Mouse (Mus musculus) embryonic facial prominence, embryonic 11.5 days (tissue): ENCODE data around the gene Tm4sf19. TPM values are rescaled to one million over a fixed set of nuclear protein-coding genes. Genes with fewer than 3 reads are reported as not detected.
A peak's percentile ranks its signal among the peaks of the same experiment; 100 is the strongest.

ENCODE experiments used
- ATAC-seq: fragments of 200-750 bp; cut with Nextera tagmentation; replicated peaks from 2 replicates; pipeline ENCODE4 v1.8.0; 2017; ENCODE audit warnings: low read depth; ENCODE audit not compliant: insufficient number of reproducible peaks, low FRiP score, low TSS enrichment
- DNase-seq: peaks from one replicate; pipeline ENCODE4 v3.0.0-alpha.2; 2015; ENCODE audit warnings: low spot score
- H3K27ac ChIP-seq: fragments of 300-500 bp; sonication (generic); replicated peaks from 2 replicates; pipeline ENCODE4 v1.5.1; 2014; ENCODE audit warnings: mild to moderate bottlenecking, low read depth, low read length, control low read depth
- H3K27me3 ChIP-seq: fragments of 300-500 bp; sonication (generic); 2 replicates; pipeline ENCODE4 v1.6.1; 2014; ENCODE audit warnings: mild to moderate bottlenecking, low read length, moderate library complexity, mixed read lengths; ENCODE audit not compliant: control insufficient read depth, insufficient read depth
- H3K36me3 ChIP-seq: fragments of 300-500 bp; sonication (generic); replicated peaks from 2 replicates; pipeline ENCODE4 v1.6.1; 2014; ENCODE audit warnings: low read depth, mild to moderate bottlenecking, low read length, moderate library complexity, mixed read lengths; ENCODE audit not compliant: control insufficient read depth, insufficient read depth
- H3K4me1 ChIP-seq: fragments of 300-500 bp; sonication (generic); 2 replicates; pipeline ENCODE4 v1.6.1; 2014; ENCODE audit warnings: low read length, mixed read lengths; ENCODE audit not compliant: control insufficient read depth, insufficient read depth
- H3K4me2 ChIP-seq: fragments of 300-500 bp; sonication (generic); 2 replicates; pipeline ENCODE4 v1.6.1; 2014; ENCODE audit warnings: low read depth, mild to moderate bottlenecking, control low read depth, low read length, moderate library complexity
- H3K4me3 ChIP-seq: fragments of 300-500 bp; sonication (generic); 2 replicates; pipeline ENCODE4 v1.5.1; 2014; ENCODE audit warnings: low read depth, low read length, control low read depth
- H3K9ac ChIP-seq: fragments of 300-500 bp; sonication (generic); replicated peaks from 2 replicates; pipeline ENCODE4 v1.6.1; 2014; ENCODE audit warnings: mild to moderate bottlenecking, control low read depth, low read length
- H3K9me3 ChIP-seq: fragments of 300-500 bp; sonication (generic); replicated peaks from 2 replicates; pipeline ENCODE4 v1.6.1; 2016; ENCODE audit warnings: mild to moderate bottlenecking, low read length, inconsistent platforms, mixed read lengths; ENCODE audit not compliant: control insufficient read depth
- WGBS: fragments of 180-500 bp; shearing (Covaris S2); extraction: QIAGEN DNeasy Blood & Tissue Kit; methylation state at CpG from one replicate; pipeline ENCODE4 v1.1.7; 2014; 5-methylcytosine and 5-hydroxymethylcytosine counted together
- polyA plus RNA-seq: library from polyadenylated mRNA; unstranded; fragments of >200 nt; fragmentation: Nextera tagmentation; extraction: Ambion mirVana; gene quantifications from 2 replicates; pipeline ENCODE4 v1.2.1, GENCODE M21; 2014

Gene Tm4sf19
- polyA plus RNA-seq, 1 experiment from 2014 or later, result 0.22 TPM

- 85% methylated on average over 9 of the region's 9 CpGs for WGBS
- Histone ChIP-seq H3K36me3 (no peaks in the 10 kb centered on the region), H3K4me2 (no peak overlapping the region), H3K27me3 (no peaks in the 10 kb centered on the region), H3K4me3 (no peak overlapping the region), H3K9ac (no peak overlapping the region), H3K4me1 (no peaks in the 10 kb centered on the region), H3K9me3 (no peaks in the 10 kb centered on the region), H3K27ac (no peak overlapping the region)
- DNase-seq (no peak), ATAC-seq (no peak)
Observed at GRCm38 (mm10) chr16:32405716-32406115, 5.4 kb downstream of the Tm4sf19 start.

- Histone ChIP-seq H3K9me3 (no peaks in the 10 kb centered on the region), H3K4me2 (no peak overlapping the region), H3K4me3 (no peak overlapping the region), H3K9ac (no peak overlapping the region), H3K27ac (no peak overlapping the region), H3K27me3 (no peaks in the 10 kb centered on the region), H3K4me1 (no peaks in the 10 kb centered on the region), H3K36me3 (no peaks in the 10 kb centered on the region)
- ATAC-seq, result no peak
- whole genome bisulfite sequencing, result 33% methylated on average over 6 of the region's 6 CpGs
- peak; percentile 74 for DNase-seq
Observed at GRCm38 (mm10) chr16:32406671-32407070, 6.4 kb downstream of the Tm4sf19 start.

GRCm38 (mm10) chr16:32407730-32408129, 7.4 kb downstream of the Tm4sf19 start:
- no peak for DNase-seq
- H3K27ac ChIP-seq, result no peak overlapping the region
- no peak overlapping the region for H3K9ac ChIP-seq
- no peaks in the 10 kb centered on the region for H3K27me3 ChIP-seq
- no peaks in the 10 kb centered on the region for H3K36me3 ChIP-seq
- H3K4me1 ChIP-seq, result no peaks in the 10 kb centered on the region
- H3K9me3 ChIP-seq, result no peaks in the 10 kb centered on the region
- H3K4me3 ChIP-seq, result no peak overlapping the region
- WGBS, result 86% methylated on average over 10 of the region's 10 CpGs
- H3K4me2 ChIP-seq, result no peak overlapping the region
- ATAC-seq, result no peak

GRCm38 (mm10) chr16:32417457-32417856, 17.2 kb downstream of the Tm4sf19 start:
- Histone ChIP-seq H3K9me3 (no peaks in the 10 kb centered on the region), H3K4me2 (no peak overlapping the region), H3K27me3 (no peaks in the 10 kb centered on the region), H3K27ac (no peak overlapping the region), H3K4me1 (no peaks in the 10 kb centered on the region), H3K9ac (no peak overlapping the region), H3K36me3 (no peaks in the 10 kb centered on the region), H3K4me3 (no peak overlapping the region)
- ATAC-seq (no peak), DNase-seq (no peak)
- WGBS, result 54% methylated on average over 1 of the region's 1 CpGs

- WGBS, result 1% methylated on average over 45 of the region's 45 CpGs
Observed at GRCm38 (mm10) chr16:32419517-32420483, 19.5 kb downstream of the Tm4sf19 start, which contains the start of gene Tctex1d2. Tctex1d2 (plus strand) TSS chr16:32419702.

GRCm38 (mm10) chr16:32427506-32427905, 27.2 kb downstream of the Tm4sf19 start:
- Histone ChIP-seq H3K4me3 (no peak overlapping the region), H3K4me1 (no peaks in the 10 kb centered on the region; the same call in 1 of the 2 replicates), H3K27me3 (no peaks in the 10 kb centered on the region), H3K4me2 (no peak overlapping the region), H3K9me3 (no peaks in the 10 kb centered on the region), H3K27ac (no peak overlapping the region), H3K9ac (no peak overlapping the region), H3K36me3 (no peaks in the 10 kb centered on the region)
- ATAC-seq (no peak), DNase-seq (no peak)
- WGBS, result 84% methylated on average over 3 of the region's 3 CpGs

More at GRCm38 (mm10) chr16:32419517-32420483, 19.5 kb downstream of the Tm4sf19 start, which contains the start of gene Tctex1d2:
- ATAC-seq (peak; percentile 94), DNase-seq (peak; percentile 97)
- Histone ChIP-seq H3K36me3 (no peaks in the 10 kb centered on the region), H3K9me3 (no peaks in the 10 kb centered on the region), H3K9ac (peak within 1 kb of the TSS; percentile 74), H3K4me3 (peak within 1 kb of the TSS; percentile 51), H3K27me3 (no peaks in the 10 kb centered on the region), H3K4me1 (no peaks in the 10 kb centered on the region), H3K4me2 (peak within 1 kb of the TSS; percentile 63), H3K27ac (peak within 1 kb of the TSS; percentile 74)

- Histone ChIP-seq H3K27ac (peak within 1 kb of the TSS; percentile 63), H3K9ac (peak within 1 kb of the TSS; percentile 80), H3K4me2 (peak within 1 kb of the TSS; percentile 57), H3K4me3 (peak within 1 kb of the TSS; percentile 67), H3K27me3 (no peaks in the 10 kb centered on the region), H3K9me3 (no peaks in the 10 kb centered on the region), H3K4me1 (no peaks in the 10 kb centered on the region; the same call in 1 of the 2 replicates), H3K36me3 (no peaks in the 10 kb centered on the region)
- DNase-seq (peak; percentile 95), ATAC-seq (peak; percentile 95)
- WGBS, result under 1% methylated on average over 54 of the region's 54 CpGs
Observed at GRCm38 (mm10) chr16:32430474-32431046, 30.3 kb downstream of the Tm4sf19 start, which contains the start of gene Pcyt1a. Pcyt1a (plus strand) TSS chr16:32430921.
